Mouse (Mus musculus): ENCODE results near the gene Sec23a. TPM values are rescaled to one million over a fixed set of nuclear protein-coding genes. Genes with fewer than 3 reads are reported as not detected.
"Not testable (repeated sequence)": the region's sequence is repeated elsewhere in the genome, so short reads cannot be mapped to it uniquely, and the experiment has no call there.

Gene Sec23a
- 99.4 and 108 TPM in 2 replicates for polyA plus RNA-seq (2016; fragmentation: Nextera tagmentation; extraction: Ambion mirVana)

DNA sequence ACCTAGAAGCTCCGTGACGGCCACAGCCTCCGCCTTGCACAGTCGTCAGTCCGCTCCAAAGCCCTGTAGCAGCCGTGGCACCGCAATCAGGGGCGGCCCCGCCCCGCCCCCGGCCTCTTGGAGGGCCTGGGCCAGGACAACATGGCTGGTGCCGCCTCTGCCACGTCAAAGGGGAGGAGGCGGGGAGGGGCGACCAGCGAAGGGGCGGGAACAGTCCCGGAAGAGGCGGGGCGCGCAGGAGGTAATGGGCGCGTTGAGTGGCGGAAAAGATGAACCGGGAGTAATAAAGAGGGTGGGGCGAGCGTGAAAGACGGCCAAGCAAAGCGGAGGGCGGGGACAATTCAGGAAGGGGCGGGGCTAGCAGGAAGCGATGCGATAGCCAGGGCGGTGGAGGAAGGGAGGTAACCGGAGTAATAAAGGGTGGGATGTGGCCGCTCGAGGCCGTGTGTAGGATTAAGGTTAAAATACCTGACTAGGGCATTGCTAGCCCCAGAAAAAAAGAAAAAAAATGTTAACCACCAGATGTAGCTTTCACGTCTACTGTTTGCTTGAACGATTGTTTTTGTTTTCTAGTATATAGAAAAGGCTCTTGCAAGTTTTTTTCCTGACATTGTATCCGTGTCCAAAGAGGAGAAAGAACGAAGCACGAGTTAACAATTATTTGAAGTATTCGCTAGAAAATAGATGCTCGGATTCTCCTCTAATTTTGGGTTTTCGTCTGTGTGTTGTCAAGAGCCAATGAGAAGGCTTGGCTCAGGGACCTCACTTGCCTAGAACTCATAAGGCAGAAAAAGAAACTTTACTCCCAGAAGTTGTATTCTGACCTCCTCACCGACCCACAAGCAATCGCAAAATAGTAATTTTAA, at the start of gene Sec23a:
TSS of gene Sec23a (minus strand) at position 174 of the 866 bp plus-strand sequence.
- Histone ChIP-seq H3K36me3 (peaks cover 4% of the 10 kb centered on the region; the same call in 1 of the 2 replicates), H3K27me3 (replicated peaks) (no peaks in the 10 kb centered on the region), H3K27ac (peak within 1 kb of the TSS; percentile 72), H3K4me3 (peak within 1 kb of the TSS; percentile 70), H3K4me1 (peaks cover 14% of the 10 kb centered on the region), H3K9ac (peak within 1 kb of the TSS; percentile 72), H3K9me3 (no peaks in the 10 kb centered on the region), H3K4me2 (replicated peaks) (peak within 1 kb of the TSS; percentile 81)
- peak; percentile 97 for ATAC-seq (ENCODE audit: low FRiP score, low read depth)
- under 1% methylated on average over 48 of the region's 48 CpGs for WGBS

DNA sequence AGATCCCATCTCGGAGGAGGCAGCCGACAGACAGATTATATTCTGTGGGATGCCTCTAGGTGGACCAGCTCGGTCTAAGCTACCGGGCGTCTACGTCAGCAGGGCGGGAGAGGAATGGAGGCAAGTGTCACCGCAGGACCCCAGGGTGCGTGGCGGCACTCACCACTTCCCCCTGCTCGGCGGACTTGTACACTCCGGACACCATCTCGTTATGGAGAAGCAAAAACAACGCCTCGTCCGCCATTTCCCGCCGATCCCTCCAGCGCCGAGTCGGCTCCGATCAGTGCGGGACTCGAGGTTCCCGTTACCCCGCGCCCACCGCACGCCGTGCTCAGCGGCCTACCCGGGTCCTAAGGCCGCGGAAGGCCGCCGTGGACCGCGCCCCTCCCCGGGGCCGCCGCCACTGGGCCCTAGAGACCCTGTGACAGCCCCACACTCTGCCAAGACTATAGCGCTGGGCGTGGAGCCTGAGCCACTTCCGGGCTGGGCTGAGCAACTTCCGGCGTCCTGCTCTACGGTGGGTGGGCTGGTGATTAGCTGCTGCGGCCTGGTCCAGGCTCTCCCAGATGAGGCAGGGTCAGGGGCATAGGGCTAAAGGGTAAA, 49.3 kb upstream of the Sec23a start, which contains the start of gene Trappc6b:
TSS of gene Trappc6b (minus strand) at position 480 of the 603 bp plus-strand sequence.
- Histone ChIP-seq H3K4me2 (replicated peaks) (peak within 1 kb of the TSS; percentile 73), H3K4me1 (peaks cover 13% of the 10 kb centered on the region), H3K4me3 (peak within 1 kb of the TSS; percentile 82), H3K27ac (peak within 1 kb of the TSS; percentile 85), H3K9ac (peak within 1 kb of the TSS; percentile 86), H3K27me3 (replicated peaks) (no peaks in the 10 kb centered on the region), H3K36me3 (peaks cover 16% of the 10 kb centered on the region; the same call in 1 of the 2 replicates), H3K9me3 (no peaks in the 10 kb centered on the region)
- WGBS = under 1% methylated on average over 49 of the region's 49 CpGs
- ATAC-seq (ENCODE audit: low FRiP score, low read depth) = peak; percentile 97

DNA sequence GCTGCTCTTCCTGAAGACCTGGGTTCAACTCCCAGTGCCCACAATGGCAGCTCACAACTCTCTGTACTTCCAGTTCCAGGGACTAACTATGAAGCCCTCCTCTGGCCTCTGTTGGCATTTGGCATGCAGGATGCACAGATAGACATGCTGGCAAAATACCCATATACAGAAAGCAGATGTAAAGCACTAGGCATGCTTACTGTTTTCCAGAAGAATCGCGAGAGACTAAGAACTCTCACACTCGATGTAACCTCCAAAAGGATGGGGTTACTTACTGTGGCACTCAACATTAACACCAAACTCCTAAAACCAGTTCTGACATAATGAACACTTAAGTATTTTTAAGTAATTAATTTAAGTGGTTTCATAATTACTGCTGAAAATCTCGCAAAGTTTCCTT, 48.5 kb upstream of the Sec23a start:
- no peak for ATAC-seq (ENCODE audit: low FRiP score, low read depth)
- Histone ChIP-seq H3K36me3 (peaks cover 18% of the 10 kb centered on the region; the same call in 1 of the 2 replicates), H3K4me2 (replicated peaks) (peak overlapping the region; percentile 73), H3K9ac (peak overlapping the region; percentile 86), H3K27me3 (replicated peaks) (no peaks in the 10 kb centered on the region), H3K9me3 (no peaks in the 10 kb centered on the region), H3K27ac (no peak overlapping the region), H3K4me1 (peaks cover 13% of the 10 kb centered on the region), H3K4me3 (peak overlapping the region; percentile 82)
- WGBS = 73% methylated on average over 4 of the region's 4 CpGs

DNA sequence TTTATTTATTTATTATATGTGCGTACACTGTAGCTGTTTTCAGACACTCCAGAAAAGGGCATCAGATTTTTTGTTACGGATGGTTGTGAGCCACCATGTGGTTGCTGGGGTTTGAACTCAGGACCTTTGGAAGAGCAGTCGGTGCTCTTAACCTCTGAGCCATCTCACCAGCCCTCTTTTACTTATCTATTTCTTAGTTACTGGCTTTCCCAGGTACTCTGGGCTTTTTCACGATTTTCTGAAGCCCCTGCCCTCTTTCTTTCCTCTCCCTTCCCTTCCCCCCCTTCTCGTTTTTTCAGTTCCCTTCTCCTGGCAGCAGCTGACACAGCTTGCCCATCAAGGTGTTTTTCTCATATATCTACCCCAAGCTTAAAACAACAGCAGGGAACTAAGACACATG, 46.4 kb upstream of the Sec23a start:
- not testable (repeated sequence) for H3K9me3 ChIP-seq; H3K27ac ChIP-seq; H3K4me2 ChIP-seq (replicated peaks); H3K27me3 ChIP-seq (replicated peaks); H3K9ac ChIP-seq; ATAC-seq (ENCODE audit: low FRiP score, low read depth); H3K4me3 ChIP-seq
- WGBS = 92% methylated on average over 5 of the region's 5 CpGs
- H3K4me1 ChIP-seq = peaks cover 13% of the 10 kb centered on the region
- peaks cover 18% of the 10 kb centered on the region; the same call in 1 of the 2 replicates for H3K36me3 ChIP-seq

DNA sequence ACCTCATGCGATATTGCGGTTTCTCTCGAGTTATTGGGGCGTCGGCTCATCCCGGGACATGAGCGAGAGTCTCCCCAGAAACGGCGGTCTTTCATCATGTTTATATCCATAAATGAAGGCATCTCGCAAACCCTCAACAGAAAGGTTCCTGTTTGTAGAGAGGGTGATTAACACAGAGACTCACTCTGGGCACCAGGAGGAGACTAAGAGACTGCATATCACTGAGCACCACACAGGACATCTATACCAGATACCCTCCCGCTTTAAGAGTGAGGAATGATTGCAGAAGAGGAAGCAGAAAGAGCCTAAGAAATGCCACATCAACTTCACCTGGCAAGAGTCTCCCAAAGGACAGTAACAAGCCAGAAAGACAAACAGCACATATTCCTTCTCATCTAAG, 44.4 kb upstream of the Sec23a start:
- ATAC-seq (ENCODE audit: low FRiP score, low read depth) = no peak
- 97% methylated on average over 11 of the region's 11 CpGs for WGBS
- no peaks in the 10 kb centered on the region for H3K9me3 ChIP-seq
- H3K36me3 ChIP-seq = peaks cover 25% of the 10 kb centered on the region; the same call in 1 of the 2 replicates
- H3K27ac ChIP-seq = no peak overlapping the region
- H3K27me3 ChIP-seq (replicated peaks) = no peaks in the 10 kb centered on the region
- H3K4me1 ChIP-seq = peaks cover 13% of the 10 kb centered on the region
- H3K4me3 ChIP-seq = no peak overlapping the region
- no peak overlapping the region for H3K9ac ChIP-seq
- no peak overlapping the region for H3K4me2 ChIP-seq (replicated peaks)

DNA sequence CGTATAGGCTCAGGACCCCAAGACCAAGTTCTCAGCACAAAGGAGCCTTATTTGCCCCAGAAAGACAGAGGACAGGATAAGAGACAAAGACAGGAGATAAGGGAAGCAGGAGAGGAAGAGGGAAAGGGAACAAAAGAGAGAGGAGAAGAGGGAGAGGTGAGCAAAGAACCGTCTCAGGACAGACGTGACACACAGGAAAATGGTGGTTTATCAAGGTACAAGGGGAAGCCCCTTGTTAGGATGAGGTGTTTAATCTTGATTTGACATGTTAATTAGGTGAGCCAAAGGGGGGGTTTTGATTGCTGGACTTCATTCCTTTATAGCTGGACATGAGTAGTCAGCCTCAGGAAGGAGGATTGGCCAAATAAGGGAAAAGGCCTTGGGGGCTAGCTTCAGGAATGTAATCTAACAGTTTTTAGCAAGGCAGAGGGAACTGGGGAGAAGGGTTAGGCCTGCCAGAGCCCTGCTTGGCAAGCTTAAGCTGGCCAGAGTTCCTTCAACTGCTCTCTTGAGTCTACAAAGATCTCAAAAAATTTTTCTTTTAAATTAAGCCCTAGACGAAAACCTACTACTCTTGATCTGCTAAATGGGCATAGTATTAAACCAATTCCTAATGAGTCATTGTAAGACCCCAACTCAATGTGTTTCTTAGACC, 43.5 kb upstream of the Sec23a start:
- no peaks in the 10 kb centered on the region for H3K9me3 ChIP-seq
- peaks cover 25% of the 10 kb centered on the region; the same call in 1 of the 2 replicates for H3K36me3 ChIP-seq
- H3K27me3 ChIP-seq (replicated peaks) = no peaks in the 10 kb centered on the region
- ATAC-seq (ENCODE audit: low FRiP score, low read depth) = no peak
- no peak overlapping the region for H3K4me2 ChIP-seq (replicated peaks)
- H3K27ac ChIP-seq = no peak overlapping the region
- WGBS = 90% methylated on average over 4 of the region's 4 CpGs
- H3K4me3 ChIP-seq = no peak overlapping the region
- no peak overlapping the region for H3K9ac ChIP-seq
- H3K4me1 ChIP-seq = peaks cover 10% of the 10 kb centered on the region

DNA sequence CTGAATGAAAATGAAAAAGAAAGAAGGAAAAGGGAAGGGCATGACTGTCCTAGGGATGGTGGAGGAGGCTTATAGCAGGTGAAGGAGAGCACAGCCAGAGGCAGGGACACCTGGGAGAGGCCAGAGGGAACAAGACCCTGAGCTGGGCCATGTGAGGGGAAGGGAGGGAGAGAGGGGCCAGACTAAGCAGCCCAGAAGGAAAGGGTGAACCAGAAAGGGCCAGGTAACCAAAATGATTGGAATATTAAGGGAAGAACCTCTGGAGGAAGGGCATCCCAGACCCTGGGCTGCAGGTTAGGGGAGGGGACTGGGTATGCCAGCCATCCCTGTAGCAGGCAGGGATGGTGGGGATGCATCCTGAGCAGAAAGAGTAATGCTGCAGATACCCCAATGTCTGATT, 42.2 kb upstream of the Sec23a start:
- H3K4me2 ChIP-seq (replicated peaks) = no peak overlapping the region
- 0 out of 2 replicates have a peak, but pooled peaks cover under 1% of the 10 kb centered on the region for H3K4me1 ChIP-seq
- H3K9ac ChIP-seq = no peak overlapping the region
- no peaks in the 10 kb centered on the region for H3K9me3 ChIP-seq
- H3K27ac ChIP-seq = no peak overlapping the region
- ATAC-seq (ENCODE audit: low FRiP score, low read depth) = no peak
- H3K27me3 ChIP-seq (replicated peaks) = no peaks in the 10 kb centered on the region
- no peak overlapping the region for H3K4me3 ChIP-seq
- H3K36me3 ChIP-seq = peaks cover 25% of the 10 kb centered on the region; the same call in 1 of the 2 replicates

DNA sequence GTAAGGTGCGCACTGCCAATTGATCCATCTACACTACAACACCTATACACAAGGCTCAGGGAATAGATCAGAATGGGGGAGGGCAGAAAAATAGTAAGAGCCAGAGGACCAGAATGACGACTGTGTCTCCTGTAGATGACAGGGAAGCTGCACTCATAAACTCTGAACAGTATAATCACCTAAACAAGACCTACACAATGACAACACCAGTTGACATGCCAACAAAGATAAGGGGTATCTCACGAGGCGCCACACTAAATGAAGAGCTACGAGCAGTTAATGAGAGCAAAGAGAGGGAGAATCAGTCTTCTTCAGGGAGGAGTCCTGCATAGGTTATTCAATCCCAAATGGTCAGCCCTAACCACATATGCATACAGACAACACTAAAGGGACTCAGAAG, 41.3 kb upstream of the Sec23a start:
- Histone ChIP-seq H3K9me3 (no peaks in the 10 kb centered on the region), H3K4me3 (no peak overlapping the region), H3K4me2 (replicated peaks) (no peak overlapping the region), H3K27ac (no peak overlapping the region), H3K4me1 (no peaks in the 10 kb centered on the region), H3K9ac (no peak overlapping the region), H3K27me3 (replicated peaks) (no peaks in the 10 kb centered on the region), H3K36me3 (peaks cover 25% of the 10 kb centered on the region; the same call in 1 of the 2 replicates)
- 94% methylated on average over 5 of the region's 5 CpGs for WGBS
- ATAC-seq (ENCODE audit: low FRiP score, low read depth) = no peak

DNA sequence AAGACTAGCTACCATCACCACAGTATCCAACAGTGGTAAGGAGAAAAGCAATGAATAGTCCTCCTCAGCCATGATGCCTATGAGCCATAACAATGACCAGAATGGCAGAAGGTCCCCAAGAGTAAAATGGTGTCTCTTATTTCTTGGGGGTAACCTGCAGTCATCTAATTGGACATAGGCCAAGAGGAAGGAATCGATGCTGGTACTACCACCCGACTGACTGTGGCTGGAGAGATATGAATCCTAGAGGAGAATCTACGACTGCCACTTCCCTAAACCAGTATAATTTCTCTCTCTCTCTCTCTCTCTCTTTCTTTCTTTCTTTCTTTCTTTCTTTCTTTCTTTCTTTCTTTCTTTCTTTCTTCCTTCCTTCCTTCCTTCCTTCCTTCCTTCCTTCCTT, 40.7 kb upstream of the Sec23a start:
- no peak overlapping the region for H3K27ac ChIP-seq
- 99% methylated on average over 3 of the region's 3 CpGs for WGBS
- H3K4me3 ChIP-seq = no peak overlapping the region
- no peaks in the 10 kb centered on the region for H3K27me3 ChIP-seq (replicated peaks)
- H3K9ac ChIP-seq = no peak overlapping the region
- H3K4me2 ChIP-seq (replicated peaks) = no peak overlapping the region
- H3K36me3 ChIP-seq = peaks cover 30% of the 10 kb centered on the region; the same call in 1 of the 2 replicates
- no peaks in the 10 kb centered on the region for H3K4me1 ChIP-seq
- ATAC-seq (ENCODE audit: low FRiP score, low read depth) = no peak
- H3K9me3 ChIP-seq = no peaks in the 10 kb centered on the region

DNA sequence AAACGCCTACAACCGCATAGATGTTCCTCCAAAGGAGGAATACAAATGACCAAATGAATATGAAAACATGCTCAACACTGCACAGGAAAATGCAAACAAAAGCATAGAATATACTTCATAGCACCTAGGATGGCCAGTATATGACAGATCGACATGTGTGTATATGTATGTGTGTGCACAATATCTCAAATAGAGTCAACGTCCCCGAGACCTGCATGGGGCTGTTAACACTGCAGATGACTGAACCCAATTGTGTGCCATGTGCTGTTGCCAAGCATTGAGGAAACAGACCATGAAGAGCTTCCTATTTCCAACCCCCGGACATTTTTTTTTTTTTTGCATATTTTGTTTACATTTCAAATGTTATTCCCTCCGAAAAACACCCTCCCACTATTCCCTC, 29.0 kb upstream of the Sec23a start:
- Histone ChIP-seq H3K4me3 (no peak overlapping the region), H3K36me3 (peaks cover 36% of the 10 kb centered on the region), H3K4me2 (replicated peaks) (no peak overlapping the region), H3K27ac (no peak overlapping the region), H3K9me3 (no peaks in the 10 kb centered on the region), H3K9ac (no peak overlapping the region), H3K27me3 (replicated peaks) (no peaks in the 10 kb centered on the region), H3K4me1 (no peaks in the 10 kb centered on the region)
- WGBS = 37% methylated on average over 7 of the region's 7 CpGs
- 0 out of 2 replicates have a peak, but pooled peaks have one; percentile 39 for ATAC-seq (ENCODE audit: low FRiP score, low read depth)

DNA sequence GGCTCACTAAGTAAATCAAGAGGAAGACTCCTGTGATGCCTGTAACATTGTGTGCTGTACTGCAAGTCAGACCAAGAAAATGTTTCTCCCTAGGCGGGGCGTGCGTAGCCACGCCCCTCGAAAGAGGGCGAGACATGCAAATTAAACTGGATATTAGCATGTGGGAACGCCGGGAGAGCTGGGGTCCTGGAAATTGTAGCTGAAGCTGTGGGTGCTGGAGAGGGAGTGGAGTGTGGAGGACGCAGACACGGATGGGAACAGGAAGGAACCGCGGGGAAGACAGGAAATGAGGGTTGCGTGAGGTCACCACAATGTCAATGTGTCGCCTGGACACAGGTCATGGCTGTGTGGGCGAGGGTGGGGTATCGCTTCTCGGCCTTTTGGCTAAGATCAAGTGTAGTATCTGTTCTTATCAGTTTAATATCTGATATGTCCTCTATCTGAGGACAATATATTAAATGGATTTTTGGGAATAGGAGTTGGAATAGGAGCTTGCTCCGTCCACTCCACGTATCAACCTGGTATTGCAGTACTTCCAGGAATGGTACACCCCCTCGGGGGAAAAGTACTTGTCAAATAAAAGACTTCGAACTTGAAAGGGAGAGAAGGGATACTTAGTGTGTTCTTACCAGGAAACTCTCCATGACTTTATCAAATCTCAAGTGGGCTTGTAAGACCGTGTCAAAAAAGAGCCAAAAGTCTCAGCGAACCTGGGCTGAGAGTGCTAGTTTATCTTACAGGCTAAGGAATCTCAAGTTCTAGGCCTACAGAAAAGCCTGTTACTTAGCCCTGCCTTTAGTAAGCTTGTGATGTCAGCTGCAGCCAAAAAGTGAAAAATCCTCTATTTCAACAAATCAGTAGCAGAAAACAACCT, 28.4 kb upstream of the Sec23a start:
- Histone ChIP-seq H3K4me3 (peak overlapping the region; percentile 11; the same call in 1 of the 2 replicates), H3K4me2 (replicated peaks) (peak overlapping the region; percentile 43), H3K9me3 (no peaks in the 10 kb centered on the region), H3K36me3 (peaks cover 31% of the 10 kb centered on the region), H3K4me1 (no peaks in the 10 kb centered on the region), H3K9ac (no peak overlapping the region), H3K27me3 (replicated peaks) (no peaks in the 10 kb centered on the region), H3K27ac (no peak overlapping the region)
- 3% methylated on average over 23 of the region's 23 CpGs for WGBS
- ATAC-seq (ENCODE audit: low FRiP score, low read depth) = peak; percentile 87

All from neural tube, embryonic 12.5 days (tissue).